Mouse (Mus musculus) hindbrain, postnatal 0 days (tissue): ENCODE data around the gene Lrpap1. TPM values are rescaled to one million over a fixed set of nuclear protein-coding genes. Genes with fewer than 3 reads are reported as not detected.
A peak's percentile ranks its signal among the peaks of the same experiment; 100 is the strongest.

Source experiments
- ATAC-seq: fragments of 200-750 bp; cut with Nextera tagmentation; 2 replicates; pipeline ENCODE4 v1.8.0; 2017; ENCODE audit warnings: mild to moderate bottlenecking, moderate TSS enrichment, moderate library complexity
- DNase-seq: peaks from one replicate; pipeline ENCODE4 v3.0.0-alpha.2; 2015; ENCODE audit warnings: low spot score
- H3K27ac ChIP-seq: fragments of 300-500 bp; sonication (generic); 2 replicates; pipeline ENCODE4 v1.5.1; 2014; ENCODE audit warnings: mild to moderate bottlenecking
- H3K27me3 ChIP-seq: fragments of 300-500 bp; sonication (generic); 2 replicates; pipeline ENCODE4 v1.6.1; 2014; ENCODE audit warnings: low read length, mixed read lengths; ENCODE audit not compliant: insufficient read depth
- H3K36me3 ChIP-seq: fragments of 300-500 bp; sonication (generic); 2 replicates; pipeline ENCODE4 v1.6.1; 2014; ENCODE audit warnings: low read length, mixed read lengths; ENCODE audit not compliant: insufficient read depth
- H3K4me1 ChIP-seq: fragments of 300-500 bp; sonication (generic); 2 replicates; pipeline ENCODE4 v1.6.1; 2014; ENCODE audit warnings: antibody characterized with exemption, low read length, mixed read lengths; ENCODE audit not compliant: insufficient read depth
- H3K4me2 ChIP-seq: fragments of 300-500 bp; sonication (generic); 2 replicates; pipeline ENCODE4 v1.6.1; 2014; ENCODE audit warnings: low read depth, mild to moderate bottlenecking, low read length, moderate library complexity, mixed read lengths
- H3K4me3 ChIP-seq: fragments of 300-500 bp; sonication (generic); 2 replicates; pipeline ENCODE4 v1.5.1; 2014; ENCODE audit warnings: low read length
- H3K9ac ChIP-seq: fragments of 300-500 bp; sonication (generic); replicated peaks from 2 replicates; pipeline ENCODE4 v1.6.1; 2014; ENCODE audit warnings: mild to moderate bottlenecking, low read length, moderate library complexity, mixed read lengths
- H3K9me3 ChIP-seq: fragments of 300-500 bp; sonication (generic); 2 replicates; pipeline ENCODE4 v1.6.1; 2016; ENCODE audit warnings: low read length, mixed read lengths
- CTCF ChIP-seq: IDR thresholded peaks from 2 replicates; pipeline ENCODE4 v1.5.1; 2016; ENCODE audit warnings: antibody characterized with exemption, control low read depth, low read depth
- WGBS: fragments of 180-500 bp; shearing (Covaris S2); extraction: QIAGEN DNeasy Blood & Tissue Kit; methylation state at CpG from one replicate; pipeline ENCODE4 v1.1.7; 2014; 5-methylcytosine and 5-hydroxymethylcytosine counted together
- polyA plus RNA-seq: library from polyadenylated mRNA; unstranded; fragments of >200 nt; fragmentation: Nextera tagmentation; extraction: Ambion mirVana; gene quantifications from 2 replicates; pipeline ENCODE4 v1.2.1, GENCODE M21; 2015
- total RNA-seq: library from RNA; depleted of rRNA; stranded (reverse); fragments of >200 nt; gene quantifications from 2 replicates; pipeline ENCODE4 v1.2.3, GENCODE M21; 2014

Gene Lrpap1
- total and polyA plus RNA-seq, 2 experiments from 2014 or later: 99.5 to 200 TPM

DNA sequence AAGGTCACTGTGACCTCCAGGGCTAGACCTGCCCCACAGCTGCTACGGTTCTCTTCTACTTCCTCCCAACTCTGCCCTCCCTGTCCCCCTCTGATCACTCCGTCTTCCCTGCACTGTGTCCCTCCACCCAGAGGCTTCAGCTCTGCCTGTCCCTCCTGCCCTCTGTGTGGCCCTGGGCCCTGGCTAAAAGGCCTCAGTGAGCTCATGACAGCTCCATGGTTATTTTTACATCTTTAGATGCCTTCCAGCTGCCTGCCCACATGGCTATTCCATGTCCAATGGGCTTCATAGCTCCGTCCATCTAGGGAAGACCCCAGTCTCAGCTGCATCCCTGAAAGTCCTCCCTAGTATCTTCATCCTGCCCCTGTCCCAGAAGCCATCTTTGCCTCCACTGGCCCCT, 45.5 kb downstream of the Lrpap1 start:
- WGBS: 88% methylated on average over 3 of the region's 3 CpGs
- no peak for TF ChIP-seq CTCF
- Histone ChIP-seq H3K27ac (no peak overlapping the region), H3K9ac (no peak overlapping the region), H3K9me3 (no peaks in the 10 kb centered on the region), H3K36me3 (no peaks in the 10 kb centered on the region), H3K4me1 (peaks cover 19% of the 10 kb centered on the region), H3K4me2 (no peak overlapping the region), H3K27me3 (no peaks in the 10 kb centered on the region), H3K4me3 (no peak overlapping the region)
- ATAC-seq (no peak), DNase-seq (no peak)

DNA sequence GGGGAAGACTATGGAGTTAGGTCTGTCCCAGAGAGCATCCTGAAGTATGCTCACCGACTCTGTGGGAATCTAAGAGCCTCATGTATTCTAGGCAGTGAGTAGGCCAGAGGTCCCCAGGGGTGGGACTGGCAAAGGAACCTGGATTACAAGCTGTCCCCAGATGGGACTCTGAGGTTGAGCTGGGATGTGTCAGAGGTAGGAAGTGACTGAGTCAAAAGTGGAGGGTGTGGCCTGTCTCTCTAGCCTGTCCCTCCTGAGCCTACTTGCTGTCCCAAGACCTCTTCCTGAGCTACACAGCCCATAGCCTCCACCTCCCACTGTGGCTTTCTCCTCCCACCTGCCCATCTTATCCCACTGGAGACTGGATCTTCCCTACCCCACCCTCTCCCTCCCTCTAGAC, 47.4 kb downstream of the Lrpap1 start:
- Histone ChIP-seq H3K27ac (no peak overlapping the region), H3K27me3 (no peaks in the 10 kb centered on the region), H3K4me3 (peak overlapping the region; percentile 61), H3K4me1 (peaks cover 22% of the 10 kb centered on the region), H3K36me3 (no peaks in the 10 kb centered on the region), H3K9me3 (no peaks in the 10 kb centered on the region), H3K4me2 (peak overlapping the region; percentile 95), H3K9ac (peak overlapping the region; percentile 72; the same call in 1 of the 2 replicates)
- TF ChIP-seq CTCF: no peak
- DNase-seq (no peak), ATAC-seq (peak; percentile 6; the same call in 1 of the 2 replicates)
- WGBS: 64% methylated on average over 1 of the region's 1 CpGs

DNA sequence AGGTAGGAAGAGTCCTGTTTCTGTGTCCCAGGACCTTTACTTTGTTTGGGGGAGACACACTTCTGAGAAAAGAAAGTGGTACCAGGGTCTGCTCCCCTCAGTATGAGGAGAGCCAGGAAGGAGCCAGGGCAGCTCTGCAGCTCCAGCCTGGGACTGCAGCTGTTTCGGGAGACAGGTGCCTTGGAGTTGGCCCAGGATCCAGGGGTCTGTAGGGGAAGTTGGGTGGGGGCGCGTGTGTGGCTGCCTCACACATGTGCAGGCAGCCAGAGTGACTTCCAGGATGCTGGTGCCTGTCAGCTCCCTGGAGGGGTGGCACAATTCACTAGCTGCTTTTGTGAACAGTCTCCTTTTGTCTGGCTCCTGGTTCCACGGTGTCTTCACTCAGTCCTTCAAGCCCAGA, 48.0 kb downstream of the Lrpap1 start:
- H3K9me3 ChIP-seq: no peaks in the 10 kb centered on the region
- peak overlapping the region; percentile 72 for H3K9ac ChIP-seq
- H3K4me2 ChIP-seq: peak overlapping the region; percentile 95
- H3K4me3 ChIP-seq: peak overlapping the region; percentile 61
- DNase-seq (peak; percentile 33), ATAC-seq (peak; percentile 21; the same call in 1 of the 2 replicates)
- no peaks in the 10 kb centered on the region for H3K27me3 ChIP-seq
- 8% methylated on average over 4 of the region's 4 CpGs for WGBS
- H3K36me3 ChIP-seq: no peaks in the 10 kb centered on the region
- H3K4me1 ChIP-seq: peaks cover 22% of the 10 kb centered on the region
- H3K27ac ChIP-seq: no peak overlapping the region
- TF ChIP-seq CTCF: no peak

DNA sequence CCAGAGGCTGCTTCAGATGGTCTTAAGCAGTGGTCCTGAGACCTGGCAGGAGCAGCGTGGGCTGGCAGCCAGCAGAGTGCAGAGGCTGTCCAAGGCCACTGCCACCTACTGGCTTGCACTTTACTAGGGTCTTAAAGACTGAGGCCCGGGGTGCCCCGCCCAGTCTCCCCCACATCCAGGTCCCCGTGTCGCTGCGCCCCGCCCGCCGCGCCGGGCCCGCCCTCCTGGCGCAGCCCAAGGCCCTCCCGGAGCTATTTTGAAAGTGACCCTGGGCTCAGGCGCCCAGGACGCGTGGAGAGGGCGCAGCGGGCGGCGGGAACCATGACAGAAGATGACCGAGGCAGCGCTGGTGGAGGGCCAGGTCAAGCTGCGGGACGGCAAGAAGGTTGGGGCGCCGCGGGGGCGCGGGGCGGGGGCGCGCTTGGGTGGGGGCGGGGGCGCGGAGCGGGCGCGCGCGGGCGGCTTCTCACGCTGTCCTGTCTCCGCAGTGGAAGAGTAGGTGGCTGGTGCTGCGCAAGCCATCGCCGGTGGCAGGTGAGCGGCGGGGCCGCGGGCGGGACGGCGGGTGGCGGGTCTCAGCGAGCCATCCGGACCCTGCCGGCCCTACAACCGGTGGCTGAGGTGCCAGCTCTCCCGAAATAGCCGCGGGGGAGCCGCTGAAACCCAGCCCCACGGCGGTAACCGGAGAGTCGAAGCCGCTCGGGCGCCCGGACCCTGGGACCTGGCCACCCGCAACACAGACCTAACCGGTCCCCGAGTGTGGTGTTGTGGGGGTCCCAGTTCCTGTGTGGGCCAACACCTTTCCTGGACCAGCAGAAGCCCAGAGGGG, 48.7 kb downstream of the Lrpap1 start, which contains the start of gene Dok7:
Dok7 (plus strand) TSS at position 163 of the 829 bp plus-strand sequence.
- Histone ChIP-seq H3K36me3 (no peaks in the 10 kb centered on the region), H3K4me2 (peak within 1 kb of the TSS; percentile 95), H3K9ac (peak within 1 kb of the TSS; percentile 72), H3K4me3 (peak within 1 kb of the TSS; percentile 61), H3K27me3 (no peaks in the 10 kb centered on the region), H3K9me3 (no peaks in the 10 kb centered on the region), H3K4me1 (peaks cover 22% of the 10 kb centered on the region), H3K27ac (peak within 1 kb of the TSS; percentile 71)
- DNase-seq (peak; percentile 76), ATAC-seq (peak; percentile 67)
- TF ChIP-seq CTCF: peak; percentile 52
- WGBS: under 1% methylated on average over 54 of the region's 74 CpGs

DNA sequence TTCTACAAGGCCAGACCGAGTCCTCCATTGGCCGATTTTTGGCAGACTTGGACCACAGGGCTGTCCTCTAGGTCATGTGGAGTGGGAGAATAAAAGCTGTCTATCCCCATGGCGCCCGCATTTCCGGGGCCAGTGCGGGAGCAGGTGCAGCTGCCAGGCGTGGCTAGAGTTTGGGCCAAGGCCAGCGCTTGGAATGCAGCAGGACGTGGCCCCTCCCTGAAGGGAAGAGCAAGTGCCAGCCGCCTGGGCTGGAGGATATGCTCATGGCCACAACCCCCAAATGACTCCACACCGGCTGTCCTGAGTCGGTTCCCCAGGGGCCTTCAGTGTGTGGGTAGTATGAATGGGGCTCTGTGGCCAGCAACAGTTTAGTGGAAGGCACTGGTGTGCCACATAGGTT, 50.5 kb downstream of the Lrpap1 start:
- H3K9me3 ChIP-seq: no peaks in the 10 kb centered on the region
- H3K4me3 ChIP-seq: no peak overlapping the region
- no peak overlapping the region for H3K9ac ChIP-seq
- DNase-seq (peak; percentile 60), ATAC-seq (peak; percentile 34; the same call in 1 of the 2 replicates)
- no peaks in the 10 kb centered on the region for H3K36me3 ChIP-seq
- peaks cover 22% of the 10 kb centered on the region for H3K4me1 ChIP-seq
- H3K4me2 ChIP-seq: no peak overlapping the region
- no peak for TF ChIP-seq CTCF
- H3K27me3 ChIP-seq: no peaks in the 10 kb centered on the region
- WGBS: 29% methylated on average over 12 of the region's 12 CpGs
- H3K27ac ChIP-seq: no peak overlapping the region

DNA sequence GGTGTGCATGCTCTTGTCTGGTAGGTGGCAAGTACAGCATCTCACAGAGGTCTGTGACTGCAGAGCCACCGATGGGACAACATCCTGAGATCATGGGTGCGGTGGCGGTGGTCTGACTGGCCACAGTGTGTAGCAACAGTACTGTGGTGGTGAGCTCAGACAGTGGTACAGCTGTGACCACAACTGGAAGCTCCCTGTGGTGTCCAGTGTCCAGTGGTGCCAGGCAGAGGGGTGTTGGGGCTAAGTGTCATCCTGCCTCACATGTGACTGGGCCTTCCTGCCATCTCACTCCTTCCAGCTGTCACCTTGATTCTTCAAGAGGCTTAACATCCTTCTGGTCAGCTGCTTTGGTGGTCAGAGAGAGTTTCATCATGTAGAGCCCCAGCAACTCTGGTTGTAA, 50.9 kb downstream of the Lrpap1 start:
- Histone ChIP-seq H3K4me3 (no peak overlapping the region), H3K36me3 (no peaks in the 10 kb centered on the region), H3K27me3 (no peaks in the 10 kb centered on the region), H3K4me1 (peaks cover 22% of the 10 kb centered on the region), H3K9me3 (no peaks in the 10 kb centered on the region), H3K9ac (no peak overlapping the region), H3K27ac (no peak overlapping the region), H3K4me2 (no peak overlapping the region)
- ATAC-seq (no peak), DNase-seq (no peak)
- TF ChIP-seq CTCF: no peak
- WGBS: 94% methylated on average over 3 of the region's 3 CpGs

DNA sequence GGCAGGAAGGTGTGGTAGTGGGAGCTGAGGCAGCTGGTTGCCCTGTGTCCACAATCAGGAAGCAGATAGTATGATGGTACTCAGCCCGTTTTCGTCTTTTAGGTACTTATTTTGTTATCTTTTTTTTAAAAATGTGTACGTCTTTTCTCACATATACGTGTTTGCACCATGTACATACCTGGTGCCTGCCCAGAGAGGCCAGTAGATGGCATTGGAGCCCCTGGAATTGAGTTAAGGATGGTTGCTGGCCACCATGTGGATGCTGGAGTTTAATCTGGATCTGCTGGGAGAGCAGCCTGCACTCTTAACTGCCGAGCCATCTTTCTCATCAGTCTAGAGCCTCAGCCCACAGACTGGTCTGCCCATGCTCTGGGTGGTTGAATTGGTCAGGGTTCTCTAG, 55.0 kb downstream of the Lrpap1 start:
- Histone ChIP-seq H3K9me3 (no peaks in the 10 kb centered on the region), H3K27ac (no peak overlapping the region), H3K4me1 (peaks cover 5% of the 10 kb centered on the region; the same call in 1 of the 2 replicates), H3K4me2 (no peak overlapping the region), H3K27me3 (no peaks in the 10 kb centered on the region), H3K9ac (no peak overlapping the region), H3K4me3 (no peak overlapping the region), H3K36me3 (no peaks in the 10 kb centered on the region)
- WGBS: 79% methylated on average over 5 of the region's 5 CpGs
- ATAC-seq (no peak), DNase-seq (no peak)
- TF ChIP-seq CTCF: peak; percentile 52
